Mouse (Mus musculus): ENCODE data around the gene Gm11492.

The Gm11492 gene

GRCm38 (mm10) chr11:87599395-87600089, 33.1 kb downstream of the Gm11492 start:
- no peak for DNase-seq (ENCODE audit: low read depth)

GRCm38 (mm10) chr11:87600322-87600853, 33.9 kb downstream of the Gm11492 start:
- no peak for DNase-seq (ENCODE audit: low read depth)

GRCm38 (mm10) chr11:87602234-87602633, 35.8 kb downstream of the Gm11492 start:
- DNase-seq (ENCODE audit: low read depth), result no peak

DNA sequence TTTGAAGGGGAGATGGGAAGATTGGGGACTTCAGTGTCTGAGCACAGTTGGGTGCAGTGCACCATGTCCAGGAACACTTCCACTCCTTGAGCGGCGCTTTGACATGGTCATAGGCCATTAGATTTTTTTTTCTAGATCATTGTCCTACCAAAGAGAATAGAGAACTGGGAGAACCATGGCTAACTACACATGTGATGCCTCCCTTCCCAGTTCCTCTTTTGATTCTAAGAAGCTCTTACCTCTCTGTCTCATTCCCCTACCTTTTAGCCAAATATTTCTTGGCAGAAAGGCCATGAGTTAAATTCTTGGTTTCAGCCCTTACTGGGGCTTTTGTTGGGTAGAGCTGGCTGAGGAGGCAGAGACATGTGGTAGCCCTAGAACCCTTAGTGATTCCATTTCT, 37.1 kb downstream of the Gm11492 start:
- DNase-seq (ENCODE audit: low read depth), result no peak

DNA sequence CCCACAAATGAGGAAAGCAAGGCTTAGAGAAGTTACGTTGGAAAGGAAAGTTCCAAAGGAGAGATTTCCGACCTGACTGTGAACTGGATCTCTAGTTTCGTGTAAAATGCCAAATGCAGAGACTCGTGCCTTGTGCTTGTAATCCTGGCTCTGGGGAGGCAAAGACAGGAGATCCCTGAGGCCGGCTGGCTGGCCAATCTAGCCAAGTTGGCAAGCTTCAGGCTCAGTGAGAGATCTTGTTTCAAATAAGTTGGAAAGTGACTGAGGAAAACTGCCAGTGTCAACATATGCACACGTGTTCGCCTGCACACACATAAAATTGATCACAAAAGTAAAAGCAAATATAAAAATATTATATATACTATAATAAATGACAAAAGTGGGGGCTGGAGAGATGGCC, 42.8 kb downstream of the Gm11492 start:
- DNase-seq (ENCODE audit: low read depth), result no peak

GRCm38 (mm10) chr11:87611547-87611946, 45.1 kb downstream of the Gm11492 start:
- DNase-seq (ENCODE audit: low read depth), result no peak

GRCm38 (mm10) chr11:87613972-87614371, 47.5 kb downstream of the Gm11492 start:
- no peak for DNase-seq (ENCODE audit: low read depth)

GRCm38 (mm10) chr11:87615551-87615950, 49.1 kb downstream of the Gm11492 start:
- DNase-seq (ENCODE audit: low read depth), result no peak

DNA sequence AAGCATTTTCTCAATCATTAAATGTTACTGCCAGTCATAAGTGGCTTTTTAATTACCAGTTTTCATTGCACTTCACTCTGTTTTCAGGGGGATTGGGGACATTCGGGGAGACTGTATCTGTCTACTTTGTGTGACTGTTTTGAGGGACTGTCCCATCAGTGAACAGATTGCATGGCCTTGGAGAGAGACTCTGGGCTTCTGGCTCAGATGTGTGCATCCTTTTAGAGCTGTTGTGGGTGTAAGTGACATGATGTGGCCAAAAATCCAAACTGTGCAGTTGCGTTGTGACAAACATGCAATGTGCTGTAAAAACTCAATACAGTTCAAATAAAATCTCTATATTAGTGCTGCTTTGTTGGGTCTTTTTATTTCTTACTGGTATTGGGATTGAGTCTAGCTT, 49.5 kb downstream of the Gm11492 start:
- DNase-seq (ENCODE audit: low read depth), result no peak

DNA sequence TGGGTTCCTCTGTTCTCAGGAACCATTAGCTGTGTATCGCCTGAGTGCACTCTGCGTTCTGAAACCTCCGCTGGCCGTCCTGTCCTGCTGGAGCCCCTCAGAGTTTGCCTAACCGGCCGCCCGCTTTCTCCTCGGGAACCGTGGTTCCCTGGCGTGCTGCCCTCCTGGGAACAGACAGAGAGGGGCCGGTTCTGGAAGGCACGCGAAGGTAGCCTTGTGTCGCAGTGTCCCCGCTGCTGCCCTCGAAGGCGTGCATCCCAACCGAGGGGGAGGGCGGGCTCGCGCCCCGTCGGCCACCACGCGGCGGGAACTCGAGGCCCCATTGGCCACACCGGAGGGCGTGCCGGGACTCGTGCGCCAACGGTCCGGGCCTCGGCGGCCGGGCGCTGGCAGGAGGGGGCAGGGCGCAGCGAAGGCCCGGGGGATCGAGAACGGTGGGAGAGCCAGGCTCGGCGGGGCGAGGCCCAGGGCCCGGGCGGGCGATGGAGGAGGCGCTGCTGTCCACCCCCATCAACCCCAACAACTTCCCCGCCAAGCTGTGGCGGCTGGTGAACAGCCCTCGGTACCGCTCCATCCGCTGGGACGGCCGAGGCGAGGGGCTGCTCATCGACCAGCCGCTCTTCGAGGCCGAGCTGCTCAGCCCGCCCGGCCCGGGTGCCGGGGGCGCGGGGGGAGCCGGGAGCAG, 50.5 kb downstream of the Gm11492 start, which contains the start of gene Hsf5:
Hsf5 (plus strand) TSS at position 375 of the 685 bp plus-strand sequence.
- no peak for DNase-seq (ENCODE audit: low read depth)

GRCm38 (mm10) chr11:87617606-87618005, 51.2 kb downstream of the Gm11492 start:
- DNase-seq (ENCODE audit: low read depth), result no peak
